Comparison of ENCODE assay signal across 29 mouse cellular contexts in genomic region chr5:69156489-69156888, GRCm38 (mm10).
"Had no signal": no experiment of that assay in that cellular context is flagged by ENCODE, and none has a peak within 500 bp of the region (broad histone marks: within the 10 kb centered on the region; RNA-seq: fewer than 3 reads in every experiment).

No protein-coding gene starts in this region.

- H3K9me3 ChIP-seq: embryonic facial prominence, embryonic 10.5 days; embryonic facial prominence, embryonic 12.5 days; embryonic facial prominence, embryonic 13.5 days; embryonic facial prominence, embryonic 15.5 days; forebrain, embryonic 10.5 days; forebrain, embryonic 12.5 days; forebrain, embryonic 13.5 days; forebrain, embryonic 15.5 days had no signal

- H3K27ac ChIP-seq: embryonic facial prominence, embryonic 10.5 days; embryonic facial prominence, embryonic 12.5 days; embryonic facial prominence, embryonic 13.5 days; embryonic facial prominence, embryonic 15.5 days; forebrain, embryonic 10.5 days; forebrain, embryonic 12.5 days; forebrain, embryonic 13.5 days; forebrain, embryonic 15.5 days; gastrocnemius, adult 2 months; heart, adult 2 months had no signal

- H3K4me3 ChIP-seq: embryonic facial prominence, embryonic 10.5 days; embryonic facial prominence, embryonic 12.5 days; embryonic facial prominence, embryonic 13.5 days; embryonic facial prominence, embryonic 15.5 days; erythroblast, embryonic 14.5 days; forebrain, embryonic 10.5 days; forebrain, embryonic 12.5 days; forebrain, embryonic 13.5 days; forebrain, embryonic 15.5 days; gastrocnemius, adult 2 months; heart, adult 2 months had no signal

- ATAC-seq: forebrain, embryonic 13.5 days; forebrain, embryonic 14.5 days; forebrain, embryonic 15.5 days; forebrain, embryonic 16.5 days; forebrain, postnatal 0 days had no signal

- H3K36me3 ChIP-seq: embryonic facial prominence, embryonic 10.5 days; embryonic facial prominence, embryonic 12.5 days; embryonic facial prominence, embryonic 13.5 days; embryonic facial prominence, embryonic 15.5 days; forebrain, embryonic 10.5 days; forebrain, embryonic 12.5 days; forebrain, embryonic 15.5 days had no signal

- DNase-seq: cerebellum, adult 2 months; cerebellum, adult 8-10 months; cerebellum, adult 9-10 months; cerebellum, adult 9-11 months; cerebellum, postnatal 10 days; cerebellum, postnatal 14 days; cerebellum, postnatal 25 days; cerebellum, postnatal 36 days; embryo, embryonic 11 days; forebrain, postnatal 0 days; gastrocnemius, adult 2 months; gastrocnemius, postnatal 10 days; gastrocnemius, postnatal 14 days; gastrocnemius, postnatal 25 days; gastrocnemius, postnatal 36 days; heart, adult 11 months; heart, adult 18-20 months; heart, adult 2 months had no signal

- H3K4me1 ChIP-seq: embryonic facial prominence, embryonic 10.5 days; embryonic facial prominence, embryonic 12.5 days; embryonic facial prominence, embryonic 13.5 days; embryonic facial prominence, embryonic 15.5 days; forebrain, embryonic 10.5 days; forebrain, embryonic 12.5 days; forebrain, embryonic 13.5 days; forebrain, embryonic 15.5 days had no signal

- H3K27me3 ChIP-seq: embryonic facial prominence, embryonic 12.5 days; embryonic facial prominence, embryonic 13.5 days; embryonic facial prominence, embryonic 15.5 days; forebrain, embryonic 12.5 days; forebrain, embryonic 13.5 days; forebrain, embryonic 15.5 days had no signal

- H3K4me2 ChIP-seq: embryonic facial prominence, embryonic 12.5 days; embryonic facial prominence, embryonic 13.5 days; embryonic facial prominence, embryonic 15.5 days; forebrain, embryonic 12.5 days; forebrain, embryonic 13.5 days; forebrain, embryonic 15.5 days had no signal

- H3K9ac ChIP-seq: embryonic facial prominence, embryonic 12.5 days; embryonic facial prominence, embryonic 13.5 days; embryonic facial prominence, embryonic 15.5 days; forebrain, embryonic 12.5 days; forebrain, embryonic 13.5 days; forebrain, embryonic 15.5 days; forebrain, postnatal 0 days had no signal
